Mouse (Mus musculus) T-cell, adult 2 months (primary cell): Measurements from ENCODE around the gene Ehbp1.

Experiments used
- DNase-seq: peaks from one replicate; pipeline ENCODE4 v3.0.0; 2022; ENCODE audit warnings: low spot score

The Ehbp1 gene

DNA sequence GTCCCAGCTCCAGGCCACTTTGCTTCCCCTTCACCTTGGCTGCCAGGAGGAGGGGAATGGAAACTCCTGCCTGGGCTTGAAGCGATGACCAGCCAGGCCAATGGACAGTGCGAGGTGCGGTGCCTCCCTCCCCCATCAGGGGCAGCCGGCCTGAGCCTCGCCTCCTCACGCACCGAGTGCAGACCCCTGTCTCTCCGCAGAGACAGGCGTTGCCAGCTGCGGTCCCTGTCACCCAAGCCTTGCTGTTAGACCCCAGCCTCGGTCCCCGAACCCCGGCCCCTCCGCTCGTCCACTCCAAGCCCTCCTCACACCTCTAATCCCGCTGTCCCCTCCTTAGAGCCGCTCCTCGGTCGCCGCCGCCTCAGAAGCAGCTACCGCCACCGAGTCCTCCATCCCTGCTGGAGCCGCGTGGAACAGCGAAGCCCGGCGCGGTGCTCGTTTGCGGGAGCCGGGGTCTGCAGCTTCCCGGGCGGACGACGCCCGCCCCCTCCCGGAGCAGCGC lies 55.7 kb downstream of the Ehbp1 start:
- DNase-seq = peak; percentile 1

DNA sequence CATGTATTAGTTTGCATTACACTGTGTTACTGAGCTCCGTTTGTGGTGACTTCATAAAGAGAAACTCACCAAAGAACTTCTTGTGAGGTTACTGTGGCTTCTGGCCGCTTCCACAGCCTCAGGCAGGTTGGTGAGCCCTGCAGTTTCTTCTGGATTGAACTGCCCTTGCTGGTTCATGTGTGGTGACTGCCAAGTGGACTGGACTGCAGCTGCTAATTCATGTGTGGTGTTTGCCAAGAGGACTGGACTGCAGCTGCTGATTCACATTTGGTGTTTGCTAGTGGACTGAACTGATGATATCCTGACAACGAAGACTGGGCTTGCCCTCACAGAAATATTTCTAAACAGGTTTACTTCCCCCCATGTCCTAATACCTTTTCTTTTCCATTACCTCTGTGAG lies 65.4 kb downstream of the Ehbp1 start:
- DNase-seq = no peak

DNA sequence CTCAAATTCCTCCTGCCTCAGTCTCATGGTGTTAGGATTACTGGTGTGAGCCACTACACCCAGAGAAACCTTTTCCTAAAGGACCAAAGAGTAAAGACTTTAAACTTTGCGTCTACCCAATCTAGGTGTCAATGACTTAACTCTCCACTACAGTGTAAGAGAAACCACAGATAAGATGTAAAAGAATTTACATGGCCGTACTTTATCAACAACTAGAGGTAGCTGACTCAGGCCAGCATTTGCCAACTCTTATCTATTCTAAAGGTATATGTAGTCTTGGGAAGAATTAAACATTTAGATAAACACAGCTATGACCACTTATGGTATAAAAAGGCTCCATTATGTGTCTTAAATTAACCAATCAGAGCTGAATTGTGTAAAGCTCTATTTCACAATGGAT lies 67.9 kb downstream of the Ehbp1 start:
- DNase-seq = no peak

DNA sequence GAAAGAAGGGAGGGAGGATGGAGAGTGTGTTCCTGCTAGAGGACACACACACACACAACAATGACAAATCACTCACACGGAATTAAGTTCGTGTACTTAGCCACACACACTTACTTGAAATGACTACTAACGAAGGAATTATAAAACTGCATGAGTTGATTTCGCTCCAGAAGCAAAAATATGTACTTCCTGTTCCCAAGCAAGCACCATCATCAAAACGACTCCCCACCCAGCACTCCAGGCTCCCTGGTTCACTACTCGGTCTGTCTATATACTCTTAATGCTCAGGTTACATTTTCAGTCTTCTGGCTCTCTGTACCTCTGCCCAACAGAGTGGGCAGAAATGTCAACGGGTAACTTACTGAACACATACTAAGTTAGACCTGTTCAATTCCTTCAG lies 68.7 kb downstream of the Ehbp1 start:
- DNase-seq = no peak

DNA sequence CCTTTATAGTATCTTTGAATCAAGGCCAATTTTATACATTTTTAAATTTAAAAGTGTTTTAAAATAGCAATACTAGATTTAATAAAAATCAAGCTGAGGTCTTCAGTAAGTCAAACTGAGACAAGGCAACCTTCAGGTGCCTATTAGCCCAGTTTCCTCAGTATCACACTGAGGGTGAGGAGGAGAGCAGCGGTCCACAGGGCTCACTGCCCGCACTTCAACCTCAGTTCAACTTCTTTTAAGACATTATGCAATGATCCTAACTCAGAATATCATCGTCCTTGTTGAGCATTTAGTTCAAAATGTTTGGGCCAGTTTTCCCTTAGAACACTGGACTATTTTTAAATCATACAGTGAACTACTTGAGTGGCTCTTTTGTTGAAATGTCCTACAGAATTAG lies 70.2 kb downstream of the Ehbp1 start:
- DNase-seq = no peak

DNA sequence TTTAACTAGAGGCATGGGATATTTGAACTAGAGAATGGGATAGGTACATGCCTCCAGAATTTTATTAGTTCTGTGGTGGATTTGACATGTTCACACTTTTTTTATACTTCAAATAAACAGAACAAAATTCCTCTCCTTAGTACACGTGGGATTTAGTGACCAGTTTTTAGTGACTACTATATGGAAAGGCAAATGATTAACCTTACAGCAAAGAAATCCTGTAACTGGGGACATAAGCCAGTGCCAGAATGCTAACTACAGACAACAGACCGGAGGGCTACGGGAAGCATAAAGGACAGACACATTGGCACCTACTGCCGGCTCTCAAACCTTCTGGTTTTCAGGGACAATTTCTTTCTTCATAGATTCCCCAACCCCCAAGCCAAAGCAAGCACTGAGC lies 72.4 kb downstream of the Ehbp1 start:
- DNase-seq = no peak

DNA sequence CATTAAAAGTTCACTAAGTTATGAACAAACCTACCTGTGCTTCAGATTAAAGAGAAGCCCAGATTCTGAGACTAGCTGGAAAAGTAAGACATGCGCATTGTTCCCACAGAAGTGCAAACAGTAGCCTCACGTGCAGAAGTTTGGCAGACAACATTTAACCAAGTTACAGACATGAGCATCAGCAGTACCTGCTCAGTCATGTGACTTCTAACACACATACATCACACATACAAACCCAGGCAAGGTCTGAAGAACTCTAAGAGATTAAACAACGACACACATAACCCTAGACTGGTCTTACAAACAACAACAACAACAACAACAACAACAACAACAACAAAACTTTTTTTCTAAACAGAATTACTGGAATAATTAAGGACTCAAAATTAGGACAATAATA lies 72.9 kb downstream of the Ehbp1 start:
- no peak for DNase-seq

DNA sequence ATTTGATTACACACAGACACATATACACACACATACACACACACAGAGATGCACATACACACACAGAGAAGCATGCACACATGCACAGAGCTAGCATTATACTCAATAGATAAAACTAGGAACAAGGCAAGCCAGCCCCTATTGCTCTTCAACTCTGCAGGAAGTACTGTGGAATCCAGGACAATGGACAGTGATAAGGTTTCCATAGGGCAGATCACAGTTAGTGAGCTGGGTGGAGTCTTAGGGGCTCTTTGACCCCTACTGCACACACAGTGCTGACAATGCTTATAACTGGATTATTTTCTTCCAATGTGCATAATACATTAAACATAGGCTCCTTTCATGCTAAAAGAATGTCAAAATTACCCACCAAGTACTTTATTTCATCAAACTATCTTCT lies 75.1 kb downstream of the Ehbp1 start:
- DNase-seq = no peak

DNA sequence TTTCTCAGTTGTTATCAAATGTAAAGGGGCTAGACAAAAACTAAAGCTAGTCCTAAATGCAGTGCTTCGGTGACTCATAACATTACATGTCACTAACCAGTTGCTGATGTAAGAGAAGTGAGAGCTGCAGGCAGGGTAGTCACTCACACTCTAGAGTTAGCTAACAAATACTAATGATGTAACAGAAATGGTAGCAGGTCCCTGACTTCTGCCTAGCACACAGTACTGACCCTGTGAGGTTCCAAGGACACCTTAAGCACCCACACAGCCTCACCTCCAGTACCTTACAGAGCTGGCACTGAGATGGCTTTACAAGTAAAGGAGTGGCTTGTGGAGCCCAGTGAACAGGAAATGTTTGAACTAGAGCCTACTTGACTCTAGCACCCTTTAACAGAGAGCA lies 86.7 kb downstream of the Ehbp1 start:
- DNase-seq = no peak

DNA sequence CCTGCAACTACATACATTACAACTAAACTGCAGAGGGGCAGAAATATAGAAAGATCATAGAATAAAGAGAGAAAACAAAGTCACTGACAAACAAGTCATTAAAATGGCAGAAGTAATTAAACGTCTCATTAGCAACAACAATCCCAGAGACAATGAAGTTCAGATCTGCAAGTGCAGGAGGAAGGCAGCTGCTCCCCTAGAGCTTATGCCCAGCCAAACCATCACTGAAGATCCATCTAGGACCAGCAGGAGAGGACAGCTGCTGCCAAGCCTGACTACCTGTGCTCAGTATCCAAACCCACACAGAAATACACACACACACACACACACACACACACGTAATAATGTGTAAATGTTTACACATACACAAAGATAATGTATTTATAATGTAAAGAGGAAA lies 92.7 kb downstream of the Ehbp1 start:
- DNase-seq = no peak

DNA sequence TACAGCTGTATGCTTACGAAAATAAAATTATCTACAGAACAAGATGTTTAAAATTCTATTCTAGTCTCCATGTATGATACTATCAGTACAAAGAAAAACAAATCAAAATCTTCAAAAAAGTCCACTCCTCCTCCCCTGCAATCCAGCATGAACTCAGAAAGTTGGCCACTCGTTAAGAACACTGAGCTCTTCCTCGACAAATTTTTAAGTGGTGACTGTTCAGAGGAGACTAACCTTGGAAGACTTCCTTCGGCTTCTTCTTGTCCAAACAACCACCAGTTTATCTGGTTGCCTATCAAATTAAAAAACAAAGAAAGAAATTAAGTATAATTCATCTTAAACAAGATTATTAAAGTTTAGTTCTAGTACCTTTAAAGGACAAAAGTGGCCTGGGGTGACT lies 94.4 kb downstream of the Ehbp1 start:
- DNase-seq = no peak

DNA sequence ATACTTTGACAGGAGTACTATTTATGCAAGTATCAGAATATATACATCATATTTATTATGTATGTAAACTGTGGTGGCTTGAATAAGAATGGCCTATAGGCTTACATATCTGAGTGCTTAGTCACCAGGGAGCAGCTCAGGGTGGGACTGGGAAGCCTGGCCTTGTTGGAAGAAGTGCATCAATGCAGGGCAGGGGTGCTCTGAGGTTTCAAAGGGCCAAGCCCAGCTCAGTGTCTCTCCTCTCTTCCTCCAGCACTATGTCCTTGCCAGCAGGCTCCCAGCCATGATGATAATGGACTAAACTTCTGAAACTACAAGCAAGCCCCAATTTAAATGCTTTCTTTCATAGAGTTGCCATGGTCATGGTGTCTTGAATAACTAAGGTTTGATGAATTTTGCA lies 95.0 kb downstream of the Ehbp1 start:
- DNase-seq = no peak

DNA sequence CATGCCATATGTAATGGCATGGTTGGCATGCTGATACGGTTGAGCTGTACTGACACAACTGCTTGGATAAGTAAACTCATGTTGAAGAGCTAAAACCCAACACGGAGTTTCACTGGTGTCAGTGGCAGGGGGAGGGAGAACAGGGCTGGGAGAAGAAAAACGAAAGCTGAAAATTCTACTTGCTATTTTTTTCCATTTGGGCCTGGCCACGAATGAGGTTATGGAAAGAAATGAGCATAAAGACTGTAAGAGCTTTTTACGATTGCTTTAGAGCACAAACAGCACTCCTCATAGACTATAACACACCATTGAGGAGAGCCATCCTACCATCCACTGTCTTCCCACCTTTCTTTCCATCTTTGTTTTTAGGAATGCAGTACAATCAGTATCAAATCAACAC lies 106.5 kb downstream of the Ehbp1 start:
- no peak for DNase-seq

DNA sequence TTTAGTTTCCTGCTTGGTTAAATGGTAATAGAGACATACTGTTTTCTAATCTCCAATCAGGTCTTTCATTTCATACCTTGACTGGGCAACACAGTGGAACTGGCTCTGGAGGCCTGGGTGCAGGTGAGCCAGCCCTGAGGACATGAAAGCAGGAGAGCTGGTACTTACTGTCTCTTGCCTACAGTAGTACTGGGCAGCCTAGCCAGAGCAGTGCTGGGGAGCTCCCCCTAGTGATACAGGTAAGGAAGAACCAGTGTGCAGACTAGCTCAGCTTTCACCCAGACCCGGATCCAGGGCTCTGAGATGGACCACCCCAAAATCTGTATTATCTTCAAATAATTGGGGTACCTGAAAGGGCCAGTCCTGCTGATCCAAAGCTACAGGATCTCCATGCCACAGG lies 107.4 kb downstream of the Ehbp1 start:
- no peak for DNase-seq

DNA sequence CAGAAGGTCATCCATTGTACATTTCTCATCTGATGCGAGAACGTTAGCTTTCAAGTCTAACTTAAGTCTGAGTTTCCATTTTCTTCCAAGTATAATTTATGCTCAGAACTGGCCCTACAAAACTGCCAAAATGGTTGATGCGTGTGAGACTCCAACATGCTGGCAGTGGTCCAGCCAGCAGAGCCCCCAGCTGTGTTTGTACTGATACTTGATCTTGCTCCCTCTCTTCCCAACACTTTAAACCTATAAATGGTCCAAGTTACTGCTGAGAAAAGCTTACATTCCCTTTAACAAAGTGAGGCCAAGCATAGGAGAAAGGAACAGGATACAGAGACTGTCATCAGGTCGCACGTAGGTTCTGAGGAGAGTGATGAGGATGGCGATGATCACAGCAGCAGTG lies 111.2 kb downstream of the Ehbp1 start:
- no peak for DNase-seq

DNA sequence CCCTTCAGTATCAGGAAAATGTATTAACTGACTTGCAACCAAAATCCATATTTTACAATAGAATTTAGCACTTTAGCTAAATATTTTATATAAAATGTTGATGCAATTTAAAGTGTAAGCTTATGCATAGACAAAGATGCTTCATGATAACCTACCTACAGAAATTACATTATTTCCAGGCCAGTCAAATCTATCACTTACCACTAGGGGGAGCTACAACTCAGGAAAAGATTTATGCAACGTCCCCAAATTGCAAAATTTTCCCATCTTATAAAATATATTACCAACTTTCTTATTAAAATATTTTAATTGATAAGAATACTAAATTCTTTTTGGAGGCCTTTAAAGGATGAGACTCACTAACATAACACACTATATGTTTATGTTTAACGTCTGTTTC lies 116.5 kb downstream of the Ehbp1 start:
- no peak for DNase-seq

DNA sequence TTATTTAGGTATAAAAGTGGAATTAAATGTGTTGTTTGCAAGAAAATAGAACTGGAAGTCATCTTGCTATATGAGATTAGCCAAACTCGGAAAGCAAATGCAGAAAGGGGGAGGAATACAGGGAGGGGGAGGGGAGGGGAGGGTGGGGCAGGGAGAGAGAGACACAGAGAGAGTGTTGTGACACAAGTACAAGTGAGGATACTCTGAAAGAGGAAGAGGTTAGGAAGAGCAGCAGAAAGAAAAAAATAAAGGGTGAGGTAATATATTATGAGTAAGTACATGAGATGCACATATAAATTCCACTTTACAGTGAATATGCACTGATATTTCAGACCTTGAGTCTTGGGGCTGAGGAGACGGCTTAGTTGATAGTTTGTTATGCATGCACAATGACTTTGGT lies 123.9 kb downstream of the Ehbp1 start:
- no peak for DNase-seq

DNA sequence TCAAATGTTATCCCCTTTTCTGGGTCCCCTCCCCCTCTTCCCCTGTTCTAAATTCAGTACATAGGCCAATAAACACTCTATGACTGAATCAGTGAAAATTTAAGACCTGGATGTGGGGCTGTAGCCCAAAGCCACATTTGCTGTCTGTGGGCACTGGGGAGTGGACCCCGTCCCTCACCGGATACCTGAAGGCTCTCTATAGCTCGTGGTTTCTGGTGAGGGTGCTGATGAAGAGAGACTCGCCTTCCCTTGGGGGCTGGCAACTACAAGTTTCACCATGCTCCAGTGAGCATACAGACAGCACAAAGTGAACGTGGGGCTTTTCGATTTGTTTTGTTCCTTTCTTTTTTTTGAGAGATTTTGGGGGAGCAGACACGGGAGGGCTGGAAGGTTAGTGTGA lies 125.2 kb downstream of the Ehbp1 start:
- no peak for DNase-seq

DNA sequence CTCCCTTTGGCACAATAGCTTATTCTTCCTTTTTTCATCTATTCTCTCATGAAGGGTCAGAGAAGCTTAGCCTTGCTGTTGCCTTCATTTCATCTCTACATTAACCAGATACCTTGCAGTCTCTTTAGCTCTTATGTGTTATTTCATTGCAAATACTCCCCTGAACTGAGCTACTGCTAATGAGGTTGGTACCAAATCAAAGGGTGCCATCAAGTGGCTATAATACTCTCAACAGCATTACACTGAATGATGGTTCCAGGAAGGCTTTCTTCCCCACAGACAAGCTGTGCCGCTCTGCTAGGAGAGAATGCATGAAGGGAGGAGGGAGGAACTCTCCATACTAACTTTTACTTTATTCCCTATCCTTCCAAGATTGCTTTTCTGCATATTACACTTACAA lies 135.5 kb downstream of the Ehbp1 start:
- DNase-seq = no peak

DNA sequence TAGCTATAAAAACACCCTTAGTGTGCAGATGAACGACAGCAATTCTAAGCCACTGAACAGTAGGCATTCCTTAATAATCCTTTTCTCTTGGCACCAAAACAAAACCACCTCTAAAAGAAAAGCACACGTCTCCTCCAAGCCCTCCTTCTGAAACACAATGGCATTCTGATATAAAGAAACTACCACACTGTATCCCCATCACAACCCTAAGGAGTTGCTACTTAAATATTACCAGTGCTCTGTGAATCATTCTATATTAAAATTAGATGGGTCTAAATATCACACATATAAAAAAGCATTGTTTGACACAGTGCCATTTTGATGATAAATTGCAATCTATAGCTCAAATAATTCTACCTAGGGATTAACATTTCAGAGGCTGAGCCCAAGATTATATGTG lies 135.9 kb downstream of the Ehbp1 start:
- no peak for DNase-seq

DNA sequence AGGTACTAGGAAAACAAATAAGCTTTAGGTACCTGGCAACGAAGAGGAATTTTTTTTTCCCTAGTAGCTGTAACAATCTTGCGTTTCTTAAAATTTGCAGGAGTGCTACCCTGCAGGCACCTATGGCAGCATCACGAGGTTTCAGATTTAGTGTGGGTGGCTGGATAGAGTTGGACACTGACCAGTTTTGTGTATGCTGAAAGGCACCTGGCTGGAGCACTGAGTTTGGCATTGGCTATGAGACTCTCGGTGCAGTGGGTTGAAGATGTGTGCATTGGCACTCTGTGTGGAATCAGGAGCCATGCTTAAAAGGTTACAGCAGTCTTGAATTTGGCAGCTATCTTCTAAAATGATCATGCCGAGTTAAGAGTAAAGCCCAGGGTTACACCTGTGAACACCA lies 138.7 kb downstream of the Ehbp1 start:
- no peak for DNase-seq

DNA sequence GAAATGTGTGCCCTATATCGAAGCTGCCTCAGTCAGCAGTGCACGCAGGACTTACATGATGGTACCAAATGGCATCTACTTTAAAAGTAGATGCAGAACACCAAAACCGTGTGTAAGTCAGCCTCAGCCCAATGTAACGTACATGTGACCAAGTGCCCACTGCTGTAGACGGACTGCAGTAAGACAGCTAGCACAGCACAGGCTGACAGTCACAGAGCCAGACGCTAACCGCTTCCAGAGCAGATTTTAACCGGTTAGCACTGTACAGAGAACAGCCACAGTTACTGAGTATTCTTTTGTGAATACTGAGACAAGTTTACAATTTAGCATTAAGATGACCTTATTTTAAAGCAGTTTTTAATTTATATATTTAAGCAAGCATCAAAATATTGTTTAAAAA lies 141.0 kb downstream of the Ehbp1 start:
- no peak for DNase-seq

DNA sequence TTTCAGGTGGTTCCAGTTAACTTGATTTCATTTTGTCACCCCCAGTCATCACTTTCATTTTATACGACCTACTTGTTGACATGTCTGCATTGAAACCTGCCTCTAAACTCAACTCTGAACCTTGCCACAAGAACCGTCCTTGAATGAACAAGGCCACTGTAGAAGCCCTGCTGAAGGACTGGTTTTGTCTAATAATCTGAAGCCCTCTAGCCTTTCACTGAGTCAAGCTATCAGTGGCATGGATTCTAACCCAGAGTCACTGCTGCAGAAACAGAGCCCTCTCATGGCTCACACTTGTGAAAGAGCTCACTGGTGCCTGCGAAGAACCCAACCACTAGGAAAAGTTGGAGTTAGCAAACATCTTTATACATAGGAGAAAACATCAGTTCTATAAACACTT lies 142.2 kb downstream of the Ehbp1 start:
- DNase-seq = no peak

DNA sequence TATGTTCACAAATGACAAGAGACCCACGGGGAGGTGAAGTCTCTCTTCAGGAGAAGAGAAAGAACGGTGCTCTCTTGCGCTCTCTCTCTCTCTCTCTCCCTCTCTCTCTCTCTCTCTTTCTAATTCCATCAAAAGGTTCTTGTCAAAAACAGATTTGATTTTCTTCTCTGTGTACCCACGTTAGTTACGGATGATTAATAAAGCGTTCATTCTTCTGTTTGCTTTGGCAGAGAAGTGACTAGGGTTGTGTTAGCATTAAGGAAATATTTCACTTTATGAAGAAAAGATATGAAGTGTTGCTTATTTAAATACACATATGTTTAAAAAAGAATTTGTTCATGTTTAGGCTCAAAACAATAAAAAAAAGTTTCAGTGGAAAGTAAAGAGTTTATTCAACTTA lies 143.7 kb downstream of the Ehbp1 start:
- no peak for DNase-seq

DNA sequence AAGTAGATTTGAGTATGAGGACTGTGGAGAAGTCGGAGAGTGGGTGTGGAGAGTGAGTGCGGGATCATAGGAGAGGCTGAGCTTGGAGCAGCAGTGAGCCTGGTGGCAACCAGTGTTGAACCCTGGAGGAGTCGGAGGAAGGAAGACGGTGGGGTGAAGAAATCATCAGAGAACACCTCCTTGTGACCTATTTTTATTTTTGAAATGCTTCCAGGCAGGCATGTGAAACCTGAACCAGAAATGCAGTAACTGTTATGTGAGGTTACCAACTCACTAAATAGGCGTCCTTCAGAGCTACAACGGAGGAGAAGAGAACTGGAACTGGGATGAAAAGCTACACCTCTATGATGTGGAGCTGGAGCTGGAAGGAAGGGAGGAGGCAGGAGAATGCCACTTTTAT lies 144.2 kb downstream of the Ehbp1 start:
- no peak for DNase-seq
